Mouse (Mus musculus): ENCODE measurements at regions not wholly inside any gene's neighbourhood (a gene's known extent, or its start where the extent isn't known, plus 50 kb on each side); places are given as distances from the start of the nearest gene placed in this dataset.
"Not testable (repeated sequence)": the region's sequence is repeated elsewhere in the genome, so short reads cannot be mapped to it uniquely, and the experiment has no call there.

DNA sequence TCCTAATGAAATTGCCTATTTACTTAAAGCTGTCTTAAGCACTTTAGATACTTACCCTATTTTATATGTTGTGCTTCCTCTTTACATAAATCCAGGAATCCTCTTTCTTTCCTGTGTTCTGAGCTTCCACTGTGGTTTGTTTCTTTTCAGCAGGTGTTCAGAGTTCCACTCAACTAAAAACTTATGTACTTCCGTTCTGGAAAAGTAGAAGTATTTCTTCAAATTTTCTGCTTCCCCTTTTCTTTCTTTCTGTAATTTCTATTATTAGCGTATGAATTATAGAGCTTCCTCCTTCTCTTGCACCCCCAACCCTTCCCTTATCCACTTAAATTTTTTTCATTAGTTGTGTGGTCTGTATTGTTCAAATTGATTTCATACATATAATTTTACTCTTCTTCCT is 165.8 kb upstream of the Nudt12 start:
- no peak for DNase-seq (ENCODE audit: extremely low spot score)

DNA sequence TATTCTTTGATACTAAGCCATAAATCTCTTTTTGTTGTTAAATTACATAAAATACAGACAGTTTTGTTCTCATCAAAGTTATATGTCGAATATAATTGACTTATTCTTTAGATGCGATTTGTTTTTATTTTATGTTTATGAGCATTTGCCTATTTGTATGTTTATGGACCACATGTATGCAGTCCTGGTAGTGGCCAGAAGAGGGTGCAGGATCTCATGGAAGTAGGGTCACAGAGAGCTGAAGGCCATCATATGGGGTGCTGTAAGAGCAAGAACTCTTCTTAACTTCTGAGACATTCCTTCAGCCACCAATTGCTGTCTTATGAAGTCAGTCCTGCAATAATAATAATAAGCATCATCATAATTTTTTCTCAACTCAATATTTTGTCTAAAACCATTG is 143.2 kb upstream of the Nudt12 start:
- no peak for DNase-seq (ENCODE audit: extremely low spot score)

DNA sequence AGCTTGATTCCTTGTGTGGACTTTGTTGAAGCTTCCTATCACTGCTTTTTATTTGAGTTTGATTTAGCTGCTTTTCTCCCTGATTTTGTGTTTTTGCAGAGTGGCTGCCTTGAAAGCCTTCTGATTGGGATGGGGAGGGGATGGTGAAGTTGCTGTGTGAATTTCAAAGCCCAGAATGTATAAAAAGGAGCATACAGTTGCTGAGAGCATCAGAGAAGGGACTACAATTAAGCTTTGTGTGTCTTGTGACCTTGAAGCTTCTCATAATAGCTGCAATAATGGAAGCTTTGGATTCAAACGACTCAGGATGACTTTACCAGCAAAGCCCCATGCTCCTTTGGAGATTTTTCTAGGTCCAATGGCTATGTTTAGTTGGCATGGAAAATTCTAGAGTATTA is 130.6 kb upstream of the Nudt12 start:
- DNase-seq (ENCODE audit: extremely low spot score), result no peak

DNA sequence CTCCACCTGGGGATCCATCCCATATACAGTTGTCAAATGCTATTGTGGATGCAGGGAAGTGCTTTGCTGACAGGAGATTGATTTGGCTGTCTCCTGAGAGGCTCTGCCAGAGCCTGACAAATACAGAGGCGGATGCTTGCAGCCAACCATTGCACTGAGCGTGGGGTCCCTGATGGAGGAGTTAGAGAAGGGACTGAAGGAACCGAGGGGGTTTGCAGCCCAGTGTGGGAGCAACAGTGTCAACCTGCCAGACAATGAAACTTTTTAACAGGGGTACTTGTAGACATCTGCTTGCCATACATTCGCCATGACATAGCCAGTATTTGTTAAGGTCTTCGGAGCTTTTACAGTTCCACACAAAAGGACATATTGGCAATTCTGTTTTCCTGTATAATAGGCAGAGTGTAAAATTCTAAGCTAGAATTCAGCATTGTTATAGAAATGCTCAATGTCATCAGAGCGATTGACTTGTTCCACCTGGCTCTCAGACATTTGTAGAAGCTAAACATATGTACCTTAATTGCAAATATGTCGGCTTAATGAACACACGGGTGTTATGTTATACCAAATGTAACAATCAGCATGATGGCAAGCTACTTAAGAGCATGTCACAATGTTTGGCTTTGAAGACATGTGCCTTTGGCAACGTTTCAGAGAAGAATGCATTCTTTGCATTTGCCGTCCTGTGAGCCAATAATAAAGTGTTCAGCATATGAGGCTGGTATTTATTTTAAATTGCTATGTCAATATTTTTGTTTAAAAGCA is 130.0 kb upstream of the Nudt12 start:
- DNase-seq (ENCODE audit: extremely low spot score), result no peak

DNA sequence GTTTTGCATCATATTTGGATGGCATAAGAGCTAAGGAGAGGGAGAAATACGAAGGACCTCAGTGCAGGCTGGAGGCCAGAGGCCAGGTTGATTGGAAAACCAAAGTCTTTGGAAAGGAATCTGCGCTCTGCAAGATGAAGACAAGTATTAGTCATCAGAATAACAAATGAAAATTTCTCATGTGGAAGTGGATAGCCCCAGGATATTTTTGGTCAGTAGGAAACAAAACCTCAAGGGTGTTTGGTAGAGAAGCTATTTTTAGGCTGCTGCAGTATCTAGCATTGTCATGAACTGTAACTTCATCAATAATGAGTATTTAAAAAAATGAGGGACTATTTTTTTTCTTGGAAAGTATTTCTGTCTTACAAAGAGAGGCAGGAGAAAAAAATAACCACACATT is 125.6 kb upstream of the Nudt12 start:
- DNase-seq (ENCODE audit: extremely low spot score), result no peak

DNA sequence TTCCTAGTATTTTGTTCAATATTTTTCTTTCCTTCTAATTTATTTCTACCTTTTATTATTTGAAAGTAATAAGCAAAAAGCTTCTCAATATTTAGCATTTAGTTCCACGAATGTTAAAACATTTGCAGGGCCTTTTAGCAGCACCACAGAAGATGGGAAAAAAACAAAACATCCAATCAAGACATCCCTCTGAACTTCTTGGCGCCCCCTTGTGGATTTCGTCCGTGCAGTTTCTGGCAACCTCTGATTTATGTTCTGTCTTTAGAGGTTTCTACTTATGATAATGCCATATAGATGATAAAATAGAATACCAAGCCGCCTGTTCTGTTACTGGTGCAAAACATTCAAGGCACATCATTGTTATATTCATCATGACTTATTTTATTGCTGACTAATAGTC is 86.2 kb upstream of the Nudt12 start:
- DNase-seq (ENCODE audit: extremely low spot score), result peak; percentile 36

DNA sequence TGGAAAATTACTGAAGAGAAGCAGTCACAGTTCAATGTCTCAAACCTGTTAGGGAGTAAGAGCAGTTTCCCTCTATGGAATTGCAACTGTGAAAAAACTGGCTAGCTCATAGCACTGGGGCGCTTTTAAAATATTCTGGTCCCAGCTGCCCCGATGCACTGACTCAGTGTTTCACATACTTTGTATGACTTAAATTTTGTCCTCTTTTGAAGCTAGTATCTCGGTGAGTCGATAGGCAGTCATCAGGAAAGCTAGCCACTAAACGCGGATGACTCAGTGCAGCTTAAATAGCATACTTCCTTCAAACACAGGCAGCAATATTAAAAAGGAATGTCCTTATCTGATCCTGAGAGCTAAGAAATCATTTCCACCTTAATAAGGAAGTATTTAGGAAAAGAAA is 63.7 kb upstream of the Nudt12 start:
- DNase-seq (ENCODE audit: extremely low spot score), result not testable (repeated sequence)

DNA sequence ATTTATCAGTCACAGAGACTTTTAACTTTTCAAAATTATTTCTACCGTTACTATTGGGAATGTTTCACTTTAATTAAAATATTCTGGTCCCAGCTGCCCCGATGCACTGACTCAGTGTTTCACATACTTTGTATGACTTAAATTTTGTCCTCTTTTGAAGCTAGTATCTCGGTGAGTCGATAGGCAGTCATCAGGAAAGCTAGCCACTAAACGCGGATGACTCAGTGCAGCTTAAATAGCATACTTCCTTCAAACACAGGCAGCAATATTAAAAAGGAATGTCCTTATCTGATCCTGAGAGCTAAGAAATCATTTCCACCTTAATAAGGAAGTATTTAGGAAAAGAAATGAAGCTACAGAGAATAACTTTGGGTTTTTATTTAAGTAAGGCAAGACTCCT is 63.2 kb upstream of the Nudt12 start:
- DNase-seq (ENCODE audit: extremely low spot score), result not testable (repeated sequence)

All from embryo, embryonic 9.5 days (tissue).